Mouse (Mus musculus) hindbrain, embryonic 14.5 days (tissue): ENCODE data around the gene Csn1s2a. TPM values are rescaled to one million over a fixed set of nuclear protein-coding genes. Genes with fewer than 3 reads are reported as not detected.

Experiments used
- polyA plus RNA-seq: library from polyadenylated mRNA; unstranded; fragments of >200 nt; fragmentation: Nextera tagmentation; extraction: Ambion mirVana; gene quantifications from 2 replicates; pipeline ENCODE4 v1.2.1, GENCODE M21; 2014

The Csn1s2a gene
- polyA plus RNA-seq, 1 experiment from 2014 or later, result not detected

Other genes starting within 250 kb of the Csn1s2a start
- gene Sult1b1, start 236.4 kb upstream of the Csn1s2a start, polyA plus RNA-seq, result not detected in 2 replicates
- not detected in 2 replicates for gene Sult1d1, start 205.5 kb upstream of the Csn1s2a start, polyA plus RNA-seq
- gene Sult1e1, start 183.0 kb upstream of the Csn1s2a start, polyA plus RNA-seq, result not detected in 2 replicates
- not detected in 2 replicates for gene Csn1s1, start 108.4 kb upstream of the Csn1s2a start, polyA plus RNA-seq
- not detected in 2 replicates for gene Csn2, start 74.9 kb upstream of the Csn1s2a start, polyA plus RNA-seq
- 0.25 TPM in 1 of 2 replicates, not detected in the other for gene Csn1s2b, start 33.5 kb downstream of the Csn1s2a start, polyA plus RNA-seq
- gene Prr27, start 51.1 kb downstream of the Csn1s2a start, polyA plus RNA-seq, result not detected in 2 replicates
- not detected in 2 replicates for gene Odam, start 110.5 kb downstream of the Csn1s2a start, polyA plus RNA-seq
- not detected in 2 replicates for gene Csn3, start 151.0 kb downstream of the Csn1s2a start, polyA plus RNA-seq
- gene 2310003L06Rik, start 194.9 kb downstream of the Csn1s2a start, polyA plus RNA-seq, result not detected in 2 replicates
- gene Gm28434, start 194.9 kb downstream of the Csn1s2a start, polyA plus RNA-seq, result not detected in 2 replicates
- gene Cabs1, start 204.9 kb downstream of the Csn1s2a start, polyA plus RNA-seq, result not detected in 2 replicates
- not detected in 2 replicates for gene Smr3a, start 228.0 kb downstream of the Csn1s2a start, polyA plus RNA-seq